Mouse (Mus musculus): ENCODE results near the gene Ankrd26. TPM values are rescaled to one million over a fixed set of nuclear protein-coding genes. Genes with fewer than 3 reads are reported as not detected.
"Not testable (repeated sequence)": the region's sequence is repeated elsewhere in the genome, so short reads cannot be mapped to it uniquely, and the experiment has no call there.

The Ankrd26 gene
- 13.3 and 16.2 TPM in 2 replicates for polyA plus RNA-seq (2015; fragmentation: Nextera tagmentation; extraction: Ambion mirVana)

GRCm38 (mm10) chr6:118561745-118562609 lies at the start of gene Ankrd26:
Gene Ankrd26 (minus strand): TSS chr6:118562226.
- DNase-seq (ENCODE audit: low spot score) = peak; percentile 91

- no peak for DNase-seq (ENCODE audit: low spot score)
Observed at GRCm38 (mm10) chr6:118608906-118609305, 46.9 kb upstream of the Ankrd26 start.

- DNase-seq (ENCODE audit: low spot score) = peak; percentile 6
Observed at GRCm38 (mm10) chr6:118605974-118606373, 43.9 kb upstream of the Ankrd26 start.

DNA sequence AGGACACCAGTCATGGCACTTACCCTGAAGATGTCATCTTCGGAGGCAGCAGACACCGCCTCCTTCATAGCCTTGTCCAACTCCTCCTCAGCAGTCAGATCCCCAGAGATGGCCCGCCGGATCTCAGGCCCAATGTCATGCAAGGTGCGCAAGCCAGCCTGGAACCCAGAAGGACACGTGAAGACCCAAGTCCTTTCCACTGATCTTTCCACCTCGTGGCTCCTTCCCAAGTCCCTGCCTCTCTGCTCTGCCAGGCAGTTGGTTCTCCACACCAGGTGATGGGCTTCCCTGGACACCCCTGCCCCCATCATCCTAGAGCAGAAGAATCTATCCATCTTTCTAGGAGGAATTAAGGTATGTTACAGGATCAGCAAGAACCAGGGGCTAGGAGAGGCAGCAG lies 41.8 kb upstream of the Ankrd26 start:
- no peak for DNase-seq (ENCODE audit: low spot score)

DNA sequence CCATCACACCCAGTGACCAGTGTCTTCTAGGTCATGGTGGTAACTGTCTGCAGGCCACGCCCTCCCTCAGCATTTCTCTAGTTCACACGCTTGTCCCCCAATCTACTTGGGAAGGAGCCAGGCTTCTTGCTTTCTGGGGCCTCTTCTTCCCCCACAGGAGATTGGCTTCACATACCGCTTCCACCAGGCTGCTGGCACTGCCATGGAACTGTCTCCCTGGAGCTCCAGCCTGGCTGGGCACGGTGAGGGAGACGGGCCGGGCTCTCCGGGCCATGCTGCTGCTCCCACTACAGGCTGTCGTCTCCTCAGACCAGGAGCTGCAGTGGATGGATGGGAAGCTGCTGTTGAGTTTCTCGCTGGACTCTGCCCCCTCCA lies 33.6 kb upstream of the Ankrd26 start:
- DNase-seq (ENCODE audit: low spot score) = no peak

DNA sequence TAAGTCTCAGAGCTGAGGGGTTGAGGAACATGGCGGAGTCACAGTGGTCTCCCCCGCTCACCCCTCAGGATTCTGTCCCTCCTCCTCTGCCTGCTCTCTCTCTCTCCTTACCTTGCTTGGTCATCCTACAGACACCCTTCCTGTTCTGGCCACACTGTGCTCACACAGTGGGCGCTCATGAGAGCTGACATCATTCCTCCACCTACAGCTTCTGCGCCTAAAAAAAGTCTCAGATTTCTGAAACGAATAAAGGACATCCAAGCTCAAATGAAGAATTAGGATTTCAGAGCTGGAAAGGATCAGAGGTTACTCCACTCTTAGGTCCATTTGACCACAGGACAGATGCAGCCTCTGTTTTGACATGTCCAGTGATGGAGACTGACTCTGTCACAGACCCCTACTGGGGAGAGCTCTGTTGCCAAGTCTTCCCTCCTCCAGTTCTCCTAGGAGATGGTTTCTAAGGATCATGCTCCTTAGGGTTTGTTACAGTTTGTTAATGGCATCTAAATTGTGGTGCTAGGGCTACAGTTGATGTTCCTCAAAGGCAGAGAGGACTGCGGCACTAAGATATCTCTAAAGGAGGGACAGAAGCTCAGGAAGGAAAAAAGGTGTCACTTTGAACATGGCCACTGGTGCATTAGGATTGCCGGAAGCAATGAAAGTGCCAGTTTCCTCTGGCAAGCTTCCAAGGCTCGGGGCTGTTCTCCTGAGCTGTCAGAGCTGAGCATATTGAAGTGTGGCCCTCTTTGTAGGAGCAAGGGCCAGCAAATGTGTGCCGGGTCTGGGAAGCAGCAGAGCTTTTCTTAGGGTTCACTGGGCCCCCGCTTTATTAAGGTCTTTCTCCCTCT lies 33.0 kb upstream of the Ankrd26 start:
- no peak for DNase-seq (ENCODE audit: low spot score)

GRCm38 (mm10) chr6:118594070-118594469 lies 32.0 kb upstream of the Ankrd26 start:
- no peak for DNase-seq (ENCODE audit: low spot score)

DNA sequence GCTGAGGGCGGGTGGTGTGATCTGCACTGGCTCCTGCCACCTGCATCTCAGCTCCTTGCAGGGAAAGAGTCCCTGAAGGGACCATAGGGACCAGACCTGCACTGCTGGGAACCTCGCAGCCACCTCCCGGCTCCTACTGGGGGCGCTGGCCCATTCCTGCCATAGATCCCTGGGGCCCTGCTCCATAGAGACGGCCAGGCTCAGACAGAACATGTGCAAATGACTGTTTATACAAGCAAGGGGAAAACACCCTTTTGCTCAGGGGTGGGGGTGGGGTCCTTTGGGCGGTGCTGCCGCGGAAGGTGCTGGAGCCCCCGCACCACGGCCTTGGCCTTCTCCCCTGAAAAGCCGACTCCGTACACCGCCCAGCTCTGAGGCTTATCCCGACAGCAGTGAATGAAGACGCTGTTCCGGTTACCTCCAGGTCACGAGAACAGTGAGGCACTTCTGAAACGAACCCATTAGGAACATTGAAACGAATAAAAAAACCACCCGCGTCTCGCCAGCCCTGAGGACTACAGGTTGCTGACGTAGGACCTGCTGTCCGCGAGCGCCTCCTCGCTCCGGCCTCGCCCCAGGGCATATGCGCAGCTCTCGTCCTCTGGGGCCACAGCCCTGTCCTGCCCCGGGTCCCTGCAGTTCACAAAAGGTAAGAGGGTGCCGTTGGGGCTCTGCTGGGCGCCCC lies 31.5 kb upstream of the Ankrd26 start:
- DNase-seq (ENCODE audit: low spot score) = no peak

GRCm38 (mm10) chr6:118592662-118593376 lies 30.8 kb upstream of the Ankrd26 start:
- no peak for DNase-seq (ENCODE audit: low spot score)

DNA sequence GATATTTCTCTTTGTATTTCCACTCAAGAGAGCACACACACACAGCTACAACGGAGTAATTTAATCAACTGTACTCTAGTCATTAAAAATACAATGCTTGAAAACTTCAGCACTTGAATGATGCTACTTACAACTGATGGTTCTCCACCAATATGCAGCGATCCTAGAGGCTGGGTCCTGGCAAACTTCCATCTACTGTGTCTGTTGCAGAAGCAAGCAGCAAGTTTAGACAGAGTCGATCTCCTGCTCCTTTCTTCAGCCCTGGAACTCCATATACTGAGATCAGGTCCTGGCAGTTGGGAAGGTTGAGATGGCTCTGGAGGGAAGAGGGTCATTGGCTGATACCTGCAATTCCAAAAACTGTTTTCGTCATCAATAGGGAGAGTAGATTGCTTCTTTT lies 16.7 kb upstream of the Ankrd26 start:
- DNase-seq (ENCODE audit: low spot score) = not testable (repeated sequence)

- no peak for DNase-seq (ENCODE audit: low spot score)
Observed at GRCm38 (mm10) chr6:118574351-118574750, 12.3 kb upstream of the Ankrd26 start.

GRCm38 (mm10) chr6:118567816-118568215 lies 5.8 kb upstream of the Ankrd26 start:
- no peak for DNase-seq (ENCODE audit: low spot score)

DNA sequence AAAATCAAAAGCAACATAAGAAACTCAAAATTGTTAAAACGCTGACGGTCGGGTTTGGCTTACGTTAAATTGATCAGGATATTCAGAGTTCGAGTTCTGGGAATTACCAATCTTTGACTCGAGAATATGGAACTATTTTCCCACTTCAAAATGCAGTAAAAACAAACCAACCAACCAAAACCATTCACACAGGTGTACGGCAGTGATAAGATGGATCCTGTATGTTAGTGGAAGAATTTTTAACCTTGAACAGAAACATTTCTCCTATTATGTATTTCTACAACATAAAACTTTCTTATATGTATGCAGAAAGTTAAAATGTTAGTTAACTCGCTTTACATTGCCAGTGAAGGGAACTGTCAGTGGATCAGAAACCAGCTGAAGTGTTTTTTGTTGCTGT lies 801 bp downstream of the Ankrd26 start:
- DNase-seq (ENCODE audit: low spot score) = no peak

GRCm38 (mm10) chr6:118538627-118539026 lies 23.4 kb downstream of the Ankrd26 start:
- no peak for DNase-seq (ENCODE audit: low spot score)

GRCm38 (mm10) chr6:118537201-118537600 lies 24.8 kb downstream of the Ankrd26 start:
- not testable (repeated sequence) for DNase-seq (ENCODE audit: low spot score)

DNA sequence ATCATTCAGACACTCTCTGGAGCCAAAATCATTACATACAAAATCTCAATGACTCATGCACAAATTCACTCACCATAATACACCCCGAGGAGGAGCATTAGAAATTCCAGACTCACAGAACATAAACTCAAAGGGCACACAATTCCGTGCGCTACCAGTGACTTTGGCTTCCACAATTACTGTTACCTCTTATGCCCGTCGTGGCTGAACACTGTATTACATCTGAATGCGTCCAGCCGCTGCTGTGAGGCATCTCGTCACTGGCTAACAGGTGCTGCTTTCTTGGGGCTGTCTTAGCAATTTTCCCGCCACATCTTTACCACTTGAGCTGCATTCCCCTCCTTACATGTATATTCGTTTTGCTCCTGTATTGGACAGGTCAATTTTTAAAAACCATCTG lies 26.7 kb downstream of the Ankrd26 start:
- DNase-seq (ENCODE audit: low spot score) = no peak

DNA sequence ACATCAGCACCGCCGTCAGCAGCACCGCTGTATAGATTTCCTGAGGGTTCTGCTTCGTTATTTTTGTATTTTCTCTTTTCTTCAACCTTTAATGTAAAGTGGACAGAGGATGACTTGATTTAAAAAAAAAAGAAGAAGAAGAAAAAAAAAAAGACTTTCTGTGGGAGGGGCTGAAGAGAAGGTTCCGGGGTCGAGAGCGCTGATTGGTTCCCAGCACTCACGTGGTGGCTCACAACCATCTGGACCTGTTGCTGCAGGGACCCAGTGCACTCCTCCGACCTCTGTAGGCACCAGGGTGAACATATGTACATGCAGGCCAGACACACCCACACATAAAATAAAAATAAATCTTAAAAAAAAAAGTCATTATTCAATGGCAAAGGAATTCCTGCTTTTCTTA lies 28.6 kb downstream of the Ankrd26 start:
- no peak for DNase-seq (ENCODE audit: low spot score)

DNA sequence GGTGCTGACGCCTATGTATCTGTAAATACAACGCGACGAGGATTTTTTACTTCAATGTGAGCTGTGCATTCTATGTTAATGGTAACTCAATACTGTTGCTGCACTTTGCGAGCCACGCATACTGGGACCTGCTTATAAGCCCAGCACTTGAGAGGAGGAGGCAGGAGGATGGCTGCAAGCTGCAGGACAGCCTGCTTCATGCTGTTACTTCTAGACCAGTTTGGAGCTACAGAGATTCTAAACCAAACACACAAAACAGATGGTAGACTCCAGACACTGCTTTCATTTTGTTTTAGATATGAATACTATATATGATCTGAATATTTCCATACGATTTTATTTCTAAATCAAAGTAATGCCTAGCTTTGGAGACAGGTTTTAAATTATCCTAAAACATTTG lies 41.4 kb downstream of the Ankrd26 start:
- no peak for DNase-seq (ENCODE audit: low spot score)

- DNase-seq (ENCODE audit: low spot score) = no peak
Observed at GRCm38 (mm10) chr6:118513335-118514012, 48.6 kb downstream of the Ankrd26 start.

GRCm38 (mm10) chr6:118499010-118499409 lies 63.0 kb downstream of the Ankrd26 start:
- no peak for DNase-seq (ENCODE audit: low spot score)

All from thymus, postnatal 0 days (tissue).